Mouse (Mus musculus): ENCODE measurements around the gene Lamtor2. TPM values are rescaled to one million over a fixed set of nuclear protein-coding genes. Genes with fewer than 3 reads are reported as not detected.

Gene Lamtor2
- polyA plus RNA-seq, 1 experiment from 2014 or later, result 107 TPM

- no peaks in the 10 kb centered on the region for H3K27me3 ChIP-seq (ENCODE audit: control insufficient read depth, insufficient read depth, low read length)
- H3K9ac ChIP-seq, result no peak overlapping the region
- H3K4me3 ChIP-seq (replicated peaks; ENCODE audit: low read length), result no peak overlapping the region
- H3K4me2 ChIP-seq (replicated peaks), result no peak overlapping the region
- H3K27ac ChIP-seq, result no peak overlapping the region
- H3K9me3 ChIP-seq (ENCODE audit: control insufficient read depth, low read length), result no peaks in the 10 kb centered on the region
- H3K4me1 ChIP-seq (replicated peaks; ENCODE audit: control insufficient read depth, insufficient read depth, low read length), result peaks cover 12% of the 10 kb centered on the region
- WGBS, result 91% methylated on average over 8 of the region's 8 CpGs
- no peak for ATAC-seq (ENCODE audit: low FRiP score)
- H3K36me3 ChIP-seq (replicated peaks; ENCODE audit: control insufficient read depth, insufficient read depth), result peaks cover 13% of the 10 kb centered on the region; the same call in 1 of the 2 replicates
- DNase-seq (ENCODE audit: low spot score), result no peak
Measured at GRCm38 (mm10) chr3:88523027-88523426, 29.8 kb downstream of the Lamtor2 start.

- H3K4me3 ChIP-seq (replicated peaks; ENCODE audit: low read length), result no peak overlapping the region
- H3K4me2 ChIP-seq (replicated peaks), result no peak overlapping the region
- H3K27ac ChIP-seq, result no peak overlapping the region
- DNase-seq (ENCODE audit: low spot score) (peak; percentile 72), ATAC-seq (ENCODE audit: low FRiP score) (no peak)
- H3K9ac ChIP-seq, result no peak overlapping the region
- no peaks in the 10 kb centered on the region for H3K27me3 ChIP-seq (ENCODE audit: control insufficient read depth, insufficient read depth, low read length)
- H3K4me1 ChIP-seq (replicated peaks; ENCODE audit: control insufficient read depth, insufficient read depth, low read length), result peaks cover under 1% of the 10 kb centered on the region; the same call in 1 of the 2 replicates
- 36% methylated on average over 9 of the region's 9 CpGs for WGBS
- no peaks in the 10 kb centered on the region for H3K9me3 ChIP-seq (ENCODE audit: control insufficient read depth, low read length)
- H3K36me3 ChIP-seq (replicated peaks; ENCODE audit: control insufficient read depth, insufficient read depth), result peaks cover 13% of the 10 kb centered on the region; the same call in 1 of the 2 replicates
Measured at GRCm38 (mm10) chr3:88521803-88522331, 31.0 kb downstream of the Lamtor2 start.

DNA sequence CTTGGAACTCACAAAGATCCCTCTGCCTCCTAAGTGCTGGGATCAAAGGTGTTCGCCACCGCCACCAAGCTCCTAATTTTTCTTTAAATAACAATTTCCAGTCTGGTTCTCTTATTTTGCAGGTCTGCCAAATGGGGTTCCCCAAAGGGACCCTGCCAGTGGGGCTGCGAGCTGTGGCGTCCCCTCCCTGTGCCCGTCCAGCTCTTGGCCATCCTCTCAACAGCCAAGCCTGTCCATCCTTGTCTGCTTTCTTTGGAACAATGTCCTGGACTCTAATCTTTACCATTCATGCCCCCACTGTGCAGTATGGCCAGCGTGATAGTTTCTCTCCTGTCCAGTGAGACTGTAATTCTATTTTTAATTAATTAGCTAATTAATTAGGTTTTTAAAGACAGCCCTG, 31.7 kb downstream of the Lamtor2 start:
- Histone ChIP-seq H3K9ac (no peak overlapping the region), H3K4me2 (replicated peaks) (no peak overlapping the region), H3K9me3 (ENCODE audit: control insufficient read depth, low read length) (no peaks in the 10 kb centered on the region), H3K4me3 (replicated peaks; ENCODE audit: low read length) (no peak overlapping the region), H3K27ac (no peak overlapping the region), H3K27me3 (ENCODE audit: control insufficient read depth, insufficient read depth, low read length) (no peaks in the 10 kb centered on the region), H3K4me1 (replicated peaks; ENCODE audit: control insufficient read depth, insufficient read depth, low read length) (no peaks in the 10 kb centered on the region; the same call in 1 of the 2 replicates), H3K36me3 (replicated peaks; ENCODE audit: control insufficient read depth, insufficient read depth) (peaks cover 13% of the 10 kb centered on the region; the same call in 1 of the 2 replicates)
- WGBS, result 90% methylated on average over 6 of the region's 6 CpGs
- DNase-seq (ENCODE audit: low spot score) (no peak), ATAC-seq (ENCODE audit: low FRiP score) (no peak)

- DNase-seq (ENCODE audit: low spot score), result no peak
- ATAC-seq (ENCODE audit: low FRiP score), result no peak
- Histone ChIP-seq H3K9me3 (ENCODE audit: control insufficient read depth, low read length) (no peaks in the 10 kb centered on the region), H3K27ac (no peak overlapping the region), H3K27me3 (ENCODE audit: control insufficient read depth, insufficient read depth, low read length) (no peaks in the 10 kb centered on the region), H3K4me2 (replicated peaks) (no peak overlapping the region), H3K4me3 (replicated peaks; ENCODE audit: low read length) (no peak overlapping the region), H3K9ac (no peak overlapping the region), H3K36me3 (replicated peaks; ENCODE audit: control insufficient read depth, insufficient read depth) (peaks cover 12% of the 10 kb centered on the region; the same call in 1 of the 2 replicates), H3K4me1 (replicated peaks; ENCODE audit: control insufficient read depth, insufficient read depth, low read length) (no peaks in the 10 kb centered on the region)
- WGBS, result 83% methylated on average over 2 of the region's 2 CpGs
Measured at GRCm38 (mm10) chr3:88520078-88520477, 32.8 kb downstream of the Lamtor2 start.

DNA sequence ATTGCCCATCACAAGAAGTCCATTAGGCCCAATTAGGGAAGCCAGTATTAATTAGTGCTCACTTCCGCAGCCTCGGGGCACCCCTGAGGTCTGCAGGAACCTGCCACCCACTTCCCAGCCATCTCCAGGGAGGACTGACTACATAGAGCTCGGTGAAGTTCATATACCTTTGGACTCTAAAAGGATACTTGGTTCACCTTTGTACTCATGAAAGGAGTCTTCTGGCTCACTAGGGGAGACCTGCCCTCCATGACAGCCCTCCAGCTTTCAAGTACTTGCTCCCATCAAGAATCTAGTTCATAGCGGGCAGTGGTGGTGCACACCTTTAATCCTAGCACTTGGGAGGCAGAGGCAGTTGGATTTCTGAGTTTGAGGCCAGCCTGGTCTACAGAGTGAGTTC, 34.5 kb downstream of the Lamtor2 start:
- Histone ChIP-seq H3K36me3 (replicated peaks; ENCODE audit: control insufficient read depth, insufficient read depth) (0 out of 2 replicates have a peak, but pooled peaks cover 4% of the 10 kb centered on the region), H3K4me1 (replicated peaks; ENCODE audit: control insufficient read depth, insufficient read depth, low read length) (0 out of 2 replicates have a peak, but pooled peaks cover under 1% of the 10 kb centered on the region), H3K4me2 (replicated peaks) (no peak overlapping the region), H3K4me3 (replicated peaks; ENCODE audit: low read length) (no peak overlapping the region), H3K9ac (no peak overlapping the region), H3K27ac (no peak overlapping the region), H3K27me3 (ENCODE audit: control insufficient read depth, insufficient read depth, low read length) (no peaks in the 10 kb centered on the region), H3K9me3 (ENCODE audit: control insufficient read depth, low read length) (no peaks in the 10 kb centered on the region)
- no peak for ATAC-seq (ENCODE audit: low FRiP score)
- DNase-seq (ENCODE audit: low spot score), result no peak
- WGBS, result 80% methylated on average over 4 of the region's 4 CpGs

- DNase-seq (ENCODE audit: low spot score), result no peak
- H3K9ac ChIP-seq, result no peak overlapping the region
- no peak overlapping the region for H3K4me3 ChIP-seq (replicated peaks; ENCODE audit: low read length)
- no peak overlapping the region for H3K27ac ChIP-seq
- H3K4me2 ChIP-seq (replicated peaks), result no peak overlapping the region
- no peaks in the 10 kb centered on the region for H3K27me3 ChIP-seq (ENCODE audit: control insufficient read depth, insufficient read depth, low read length)
- 83% methylated on average over 2 of the region's 2 CpGs for WGBS
- H3K4me1 ChIP-seq (replicated peaks; ENCODE audit: control insufficient read depth, insufficient read depth, low read length), result peaks cover 13% of the 10 kb centered on the region
- H3K9me3 ChIP-seq (ENCODE audit: control insufficient read depth, low read length), result no peaks in the 10 kb centered on the region
- no peaks in the 10 kb centered on the region for H3K36me3 ChIP-seq (replicated peaks; ENCODE audit: control insufficient read depth, insufficient read depth)
- ATAC-seq (ENCODE audit: low FRiP score), result no peak
Measured at GRCm38 (mm10) chr3:88516407-88516806, 36.5 kb downstream of the Lamtor2 start.

GRCm38 (mm10) chr3:88515095-88515386, 37.8 kb downstream of the Lamtor2 start:
- Histone ChIP-seq H3K4me1 (replicated peaks; ENCODE audit: control insufficient read depth, insufficient read depth, low read length) (peaks cover 22% of the 10 kb centered on the region), H3K9me3 (ENCODE audit: control insufficient read depth, low read length) (no peaks in the 10 kb centered on the region), H3K9ac (no peak overlapping the region), H3K36me3 (replicated peaks; ENCODE audit: control insufficient read depth, insufficient read depth) (no peaks in the 10 kb centered on the region), H3K4me3 (replicated peaks; ENCODE audit: low read length) (no peak overlapping the region), H3K4me2 (replicated peaks) (no peak overlapping the region), H3K27ac (no peak overlapping the region), H3K27me3 (ENCODE audit: control insufficient read depth, insufficient read depth, low read length) (no peaks in the 10 kb centered on the region)
- DNase-seq (ENCODE audit: low spot score) (no peak), ATAC-seq (ENCODE audit: low FRiP score) (no peak)
- WGBS, result 97% methylated on average over 2 of the region's 2 CpGs

- ATAC-seq (ENCODE audit: low FRiP score) (no peak), DNase-seq (ENCODE audit: low spot score) (no peak)
- no peak overlapping the region for H3K9ac ChIP-seq
- no peaks in the 10 kb centered on the region for H3K36me3 ChIP-seq (replicated peaks; ENCODE audit: control insufficient read depth, insufficient read depth)
- H3K4me2 ChIP-seq (replicated peaks), result no peak overlapping the region
- H3K27ac ChIP-seq, result no peak overlapping the region
- 83% methylated on average over 10 of the region's 10 CpGs for WGBS
- no peaks in the 10 kb centered on the region for H3K9me3 ChIP-seq (ENCODE audit: control insufficient read depth, low read length)
- no peak overlapping the region for H3K4me3 ChIP-seq (replicated peaks; ENCODE audit: low read length)
- H3K27me3 ChIP-seq (ENCODE audit: control insufficient read depth, insufficient read depth, low read length), result no peaks in the 10 kb centered on the region
- H3K4me1 ChIP-seq (replicated peaks; ENCODE audit: control insufficient read depth, insufficient read depth, low read length), result peaks cover 28% of the 10 kb centered on the region
Measured at GRCm38 (mm10) chr3:88514231-88515094, 38.4 kb downstream of the Lamtor2 start.

- Histone ChIP-seq H3K9me3 (ENCODE audit: control insufficient read depth, low read length) (no peaks in the 10 kb centered on the region), H3K36me3 (replicated peaks; ENCODE audit: control insufficient read depth, insufficient read depth) (no peaks in the 10 kb centered on the region), H3K27me3 (ENCODE audit: control insufficient read depth, insufficient read depth, low read length) (no peaks in the 10 kb centered on the region), H3K27ac (no peak overlapping the region), H3K4me3 (replicated peaks; ENCODE audit: low read length) (no peak overlapping the region), H3K4me2 (replicated peaks) (no peak overlapping the region), H3K4me1 (replicated peaks; ENCODE audit: control insufficient read depth, insufficient read depth, low read length) (peaks cover 31% of the 10 kb centered on the region), H3K9ac (no peak overlapping the region)
- DNase-seq (ENCODE audit: low spot score) (no peak), ATAC-seq (ENCODE audit: low FRiP score) (no peak)
- 85% methylated on average over 7 of the region's 7 CpGs for WGBS
Measured at GRCm38 (mm10) chr3:88513546-88514115, 39.2 kb downstream of the Lamtor2 start.

All from hindbrain, embryonic 14.5 days (tissue).